9 mouse cellular contexts compared by ENCODE assay signal in genomic region chr4:57886066-57886887, GRCm38 (mm10). TPM values are rescaled to one million over a fixed set of nuclear protein-coding genes. Genes with fewer than 3 reads are reported as not detected.
A peak's percentile ranks its signal among the peaks of the same experiment; 100 is the strongest.
DNase-seq lines count a peak whose midpoint lies in the region; ATAC-seq lines count a peak whose summit lies in the region.
"Had no signal": no experiment of that assay in that cellular context is flagged by ENCODE, and none has a peak within 500 bp of the region (broad histone marks: within the 10 kb centered on the region; RNA-seq: fewer than 3 reads in every experiment).

No protein-coding gene starts in this region.

- no peaks in the 10 kb centered on the region for H3K36me3 ChIP-seq in midbrain, embryonic 13.5 days
- H3K36me3 ChIP-seq in midbrain, embryonic 16.5 days (ENCODE audit: control insufficient read depth, insufficient read depth, low read length), result no peaks in the 10 kb centered on the region
- H3K36me3 ChIP-seq in hindbrain, embryonic 12.5 days, result no peaks in the 10 kb centered on the region
- H3K36me3 ChIP-seq in neural tube, embryonic 13.5 days, result no peaks in the 10 kb centered on the region

- peaks cover 20% of the 10 kb centered on the region for H3K4me1 ChIP-seq in midbrain, embryonic 13.5 days (replicated peaks)
- no peaks in the 10 kb centered on the region for H3K4me1 ChIP-seq in midbrain, embryonic 16.5 days (ENCODE audit: control insufficient read depth, insufficient read depth, low read length)
- peaks cover 16% of the 10 kb centered on the region for H3K4me1 ChIP-seq in hindbrain, embryonic 12.5 days
- H3K4me1 ChIP-seq in neural tube, embryonic 13.5 days (replicated peaks), result peaks cover 27% of the 10 kb centered on the region

- 61% methylated on average over 11 of the region's 11 CpGs for WGBS in midbrain, embryonic 13.5 days
- 59% methylated on average over 11 of the region's 11 CpGs for WGBS in midbrain, embryonic 16.5 days
- WGBS in hindbrain, embryonic 12.5 days, result 55% methylated on average over 11 of the region's 11 CpGs
- 63% methylated on average over 11 of the region's 11 CpGs for WGBS in neural tube, embryonic 13.5 days

- no peak overlapping the region for H3K4me3 ChIP-seq in midbrain, embryonic 13.5 days (replicated peaks)
- H3K4me3 ChIP-seq in midbrain, embryonic 16.5 days (ENCODE audit: low read depth, low read length), result no peak overlapping the region
- H3K4me3 ChIP-seq in hindbrain, embryonic 12.5 days, result no peak overlapping the region
- H3K4me3 ChIP-seq in neural tube, embryonic 13.5 days, result no peak overlapping the region
- H3K4me3 ChIP-seq: myocyte had no signal

- peak; percentile 38 to 55 for DNase-seq in adrenal gland, postnatal 4 days (ENCODE audit: low spot score in 2 of 2)
- no peak for DNase-seq in frontal cortex, adult 2 months (ENCODE audit: extremely low spot score in 1 of 2, low spot score in 1 of 2)
- no peak for DNase-seq in natural killer cell, adult 2 months (ENCODE audit: low spot score in 2 of 2)
- DNase-seq in frontal cortex, postnatal 10 days (ENCODE audit: low spot score in 2 of 2), result no peak

- H3K27ac ChIP-seq in midbrain, embryonic 13.5 days, result no peak overlapping the region
- no peak overlapping the region for H3K27ac ChIP-seq in midbrain, embryonic 16.5 days (ENCODE audit: low read length)
- no peak overlapping the region for H3K27ac ChIP-seq in hindbrain, embryonic 12.5 days
- H3K27ac ChIP-seq in neural tube, embryonic 13.5 days (replicated peaks), result no peak overlapping the region

- H3K9ac ChIP-seq in midbrain, embryonic 13.5 days (replicated peaks), result no peak overlapping the region
- H3K9ac ChIP-seq in midbrain, embryonic 16.5 days (ENCODE audit: low read depth, low read length), result no peak overlapping the region
- H3K9ac ChIP-seq in hindbrain, embryonic 12.5 days, result no peak overlapping the region
- H3K9ac ChIP-seq in neural tube, embryonic 13.5 days, result no peak overlapping the region

- H3K9me3 ChIP-seq in midbrain, embryonic 13.5 days, result no peaks in the 10 kb centered on the region
- H3K9me3 ChIP-seq in midbrain, embryonic 16.5 days (replicated peaks; ENCODE audit: control insufficient read depth, low read length, poor library complexity, severe bottlenecking), result no peaks in the 10 kb centered on the region
- no peaks in the 10 kb centered on the region for H3K9me3 ChIP-seq in hindbrain, embryonic 12.5 days (replicated peaks)
- H3K9me3 ChIP-seq in neural tube, embryonic 13.5 days, result no peaks in the 10 kb centered on the region

- ATAC-seq in midbrain, embryonic 13.5 days, result peak; percentile 38; the same call in 1 of the 2 replicates
- ATAC-seq in midbrain, embryonic 16.5 days, result no peak
- ATAC-seq in hindbrain, embryonic 12.5 days (ENCODE audit: low FRiP score), result peak; percentile 81
- ATAC-seq in neural tube, embryonic 13.5 days (ENCODE audit: low read depth), result peak; percentile 70

- H3K27me3 ChIP-seq in midbrain, embryonic 13.5 days, result no peaks in the 10 kb centered on the region
- H3K27me3 ChIP-seq in midbrain, embryonic 16.5 days (ENCODE audit: control insufficient read depth, insufficient read depth, low read depth, low read length), result no peaks in the 10 kb centered on the region
- no peaks in the 10 kb centered on the region for H3K27me3 ChIP-seq in hindbrain, embryonic 12.5 days
- H3K27me3 ChIP-seq in neural tube, embryonic 13.5 days, result no peaks in the 10 kb centered on the region

- H3K4me2 ChIP-seq in midbrain, embryonic 13.5 days (replicated peaks), result no peak overlapping the region
- no peak overlapping the region for H3K4me2 ChIP-seq in midbrain, embryonic 16.5 days (ENCODE audit: low read length)
- no peak overlapping the region for H3K4me2 ChIP-seq in hindbrain, embryonic 12.5 days (replicated peaks)
- no peak overlapping the region for H3K4me2 ChIP-seq in neural tube, embryonic 13.5 days

RNA-seq across cellular contexts. Expression of gene D630039A03Rik, which starts 29.8 kb away (rescaled TPM):
- not detected in 2 replicates for polyA plus RNA-seq in midbrain, embryonic 13.5 days (2015; fragmentation: Nextera tagmentation; extraction: Ambion mirVana)
- polyA plus RNA-seq in midbrain, embryonic 16.5 days (2015; fragmentation: Nextera tagmentation; extraction: Ambion mirVana), result 0.11 TPM in 1 of 2 replicates, not detected in the other
- total RNA-seq in adrenal gland, postnatal 4 days (2021), result 10 to 100 TPM; 10.1 to 10.2 TPM
- polyA plus RNA-seq in hindbrain, embryonic 12.5 days (2016; fragmentation: Nextera tagmentation; extraction: Ambion mirVana), result 0.31 and 0.45 TPM in 2 replicates
- 0.23 and 0.35 TPM in 2 replicates for polyA plus RNA-seq in neural tube, embryonic 13.5 days (2015; fragmentation: Nextera tagmentation; extraction: Ambion mirVana)
- 0.32 and 0.38 TPM in 2 replicates for polyA plus RNA-seq in frontal cortex, adult 2 months (2012; rRNA removed)

Comparison
In these comparisons a context has a peak if more than half of its experiments do, and no peak if none do; other contexts are left out.
1. DNase-seq: peak in adrenal gland, postnatal 4 days (2 of 2); none in frontal cortex, adult 2 months (0 of 2), natural killer cell, adult 2 months (0 of 2) and frontal cortex, postnatal 10 days (0 of 2).